Mouse (Mus musculus): Measurements from ENCODE around the gene Ttpal.
"Not testable (repeated sequence)": the region's sequence is repeated elsewhere in the genome, so short reads cannot be mapped to it uniquely, and the experiment has no call there.

Ttpal gene

DNA sequence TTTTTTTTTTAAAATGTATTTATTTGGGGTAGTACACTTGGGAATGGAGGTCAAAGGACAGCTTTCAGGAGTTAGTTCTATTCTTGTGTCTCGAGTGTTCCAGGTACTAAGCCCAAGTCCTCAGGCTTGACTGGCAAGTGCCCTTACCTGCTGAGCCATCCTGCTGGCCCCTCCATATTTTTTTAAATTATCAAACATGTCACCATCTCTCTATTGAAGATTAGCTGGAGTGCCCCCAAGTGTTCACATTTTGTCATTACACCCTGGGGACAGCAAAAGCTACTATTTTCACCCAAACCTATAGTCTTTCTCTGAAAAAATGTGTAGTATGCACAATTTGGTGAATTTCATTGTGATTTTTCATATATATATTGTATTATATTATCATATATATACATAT, 10.0 kb upstream of the Ttpal start:
- no peak for DNase-seq (ENCODE audit: low spot score in 2 of 2)

DNA sequence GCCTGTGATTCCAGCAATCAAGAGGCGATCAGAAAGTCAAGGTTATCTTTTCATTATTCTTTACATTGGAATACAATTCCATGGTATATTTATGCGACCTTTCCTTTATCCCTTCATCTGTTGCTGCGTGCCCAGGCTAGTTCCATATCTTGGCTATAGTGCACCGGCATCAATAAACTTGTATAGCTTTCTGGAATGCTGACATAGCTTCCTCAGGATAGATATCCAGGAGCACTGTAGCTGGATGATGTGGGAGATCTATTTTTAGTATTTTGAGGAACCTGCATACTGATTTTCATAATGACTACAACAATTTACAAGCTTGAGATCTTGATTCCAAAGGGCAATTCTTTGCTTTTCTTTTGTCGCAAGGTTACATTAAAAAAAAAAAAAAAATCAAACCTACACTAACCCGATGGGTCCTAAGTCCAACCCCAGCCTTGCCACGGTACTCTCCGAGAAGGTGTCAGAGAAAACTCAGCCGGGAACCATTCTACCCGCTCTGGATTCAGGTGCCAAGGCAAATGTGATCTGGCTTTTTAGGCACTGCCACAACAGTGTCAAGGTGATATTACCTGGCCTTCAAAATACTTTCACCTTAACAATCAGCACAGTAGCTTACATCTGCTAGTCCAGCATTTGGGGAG, 8.4 kb upstream of the Ttpal start:
- DNase-seq (ENCODE audit: low spot score in 2 of 2), result no peak

DNA sequence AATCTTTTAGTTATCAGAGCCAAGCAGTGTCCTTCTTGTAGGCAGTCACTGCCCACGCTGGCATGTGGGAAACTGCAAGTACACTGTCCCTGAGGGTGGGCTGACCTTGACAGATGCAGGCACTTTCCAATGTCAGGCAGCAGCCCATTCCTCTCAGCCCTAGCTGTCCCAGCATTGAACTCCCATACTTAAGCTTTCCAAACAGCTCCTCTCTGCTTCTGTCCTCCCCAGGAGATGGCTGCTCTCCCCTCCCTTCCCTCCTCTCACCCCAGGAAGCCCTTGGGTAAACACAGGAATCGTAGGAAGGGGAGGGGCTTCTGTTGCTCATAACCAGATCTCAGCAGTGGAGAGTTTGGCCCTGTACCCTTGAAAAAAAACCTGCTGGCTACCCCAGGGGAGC, 7.0 kb upstream of the Ttpal start:
- no peak for DNase-seq (ENCODE audit: low spot score in 2 of 2)

DNA sequence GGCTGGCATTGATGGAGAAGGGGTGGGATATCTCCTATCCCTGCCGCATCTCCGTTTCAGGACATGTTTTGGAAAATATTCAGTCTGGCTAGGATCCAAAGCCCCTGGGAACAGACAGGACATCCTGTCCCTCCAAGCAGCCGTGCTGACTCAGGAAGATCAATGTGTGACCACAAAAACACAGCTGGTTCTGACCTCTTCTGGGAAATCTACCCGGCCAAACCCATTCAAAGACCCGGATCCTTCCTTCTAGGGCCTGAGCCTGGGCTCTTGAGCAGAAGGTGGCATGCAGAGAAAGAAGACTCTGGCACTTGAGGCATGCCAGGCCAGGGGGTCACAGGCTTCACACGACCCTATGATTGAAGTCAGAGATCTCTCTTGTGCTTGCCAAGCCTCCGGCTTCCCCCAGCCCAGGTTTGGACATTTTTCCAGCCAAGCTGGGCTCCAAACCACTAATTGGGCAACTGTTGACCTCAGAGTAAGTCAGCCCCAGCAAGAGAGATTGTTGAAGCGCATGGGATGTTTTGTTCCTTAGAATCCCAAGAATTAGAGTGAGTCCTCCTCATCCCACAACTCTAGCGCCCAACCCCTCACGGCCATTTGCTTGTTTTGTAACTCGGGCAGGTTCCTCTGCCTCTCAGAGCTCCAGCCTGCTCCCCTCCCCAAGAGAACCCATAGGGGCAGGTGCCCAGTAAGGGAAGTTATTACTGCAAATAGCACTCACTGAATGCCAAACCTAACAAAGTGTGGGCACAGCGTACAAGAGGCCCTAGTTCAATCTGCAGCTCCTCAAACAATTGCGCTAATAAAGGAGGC, 5.8 kb upstream of the Ttpal start:
- DNase-seq (ENCODE audit: low spot score in 2 of 2), result peak in 1 of 2 experiments; percentile 31

DNA sequence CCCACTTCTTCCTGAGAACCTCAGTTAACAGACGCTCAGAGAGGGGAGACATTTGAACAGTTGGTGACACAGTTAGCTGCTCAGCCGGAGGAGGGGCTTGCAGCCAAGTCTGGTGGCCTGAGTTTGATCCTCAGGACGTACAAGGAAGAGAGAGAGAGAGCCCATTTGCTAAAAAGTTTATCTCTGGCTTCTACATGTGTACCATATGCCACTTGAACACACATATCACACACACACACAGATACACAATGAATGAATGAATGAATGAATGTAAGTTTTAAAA, 5.3 kb upstream of the Ttpal start:
- DNase-seq (ENCODE audit: low spot score in 2 of 2), result no peak

DNA sequence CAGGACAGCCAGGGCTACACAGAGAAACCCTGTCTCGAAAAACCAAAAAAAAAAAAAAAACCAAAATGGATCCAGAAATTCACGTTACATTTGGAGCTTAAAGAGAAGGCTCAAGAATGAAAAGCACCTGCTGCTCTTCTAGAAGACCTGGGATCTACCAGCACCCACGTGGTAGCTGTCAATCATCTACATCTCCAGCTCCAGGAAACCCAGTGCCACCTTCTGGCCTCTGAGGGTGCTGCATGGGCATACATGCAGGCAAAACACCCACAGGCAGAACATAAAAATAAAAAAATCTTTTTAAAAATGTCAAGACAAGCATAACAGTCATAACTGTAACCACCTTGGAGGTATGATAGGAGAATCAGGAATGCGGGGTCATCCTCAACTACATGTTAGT, 4.5 kb upstream of the Ttpal start:
- no peak for DNase-seq (ENCODE audit: low spot score in 2 of 2)

DNA sequence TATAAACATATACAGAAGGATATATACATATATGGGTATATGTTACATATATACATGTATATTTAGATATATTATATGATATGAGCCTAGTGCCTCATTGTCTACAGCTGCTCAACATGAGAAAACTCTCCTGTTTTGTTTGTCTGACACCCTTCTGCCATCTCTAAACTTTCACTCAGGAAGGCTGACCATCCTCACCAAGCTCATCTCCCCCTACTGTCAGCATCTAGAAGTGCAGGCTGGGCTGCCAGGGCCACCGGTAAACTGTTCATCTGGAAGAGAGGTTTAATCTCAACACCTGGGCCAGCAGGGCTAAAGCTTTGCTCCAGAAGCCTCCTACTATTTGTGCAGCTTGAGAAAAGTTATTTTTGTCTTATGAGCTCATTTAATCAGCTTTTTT, 2.9 kb upstream of the Ttpal start:
- peak in 1 of 2 experiments; percentile 76 for DNase-seq (ENCODE audit: low spot score in 2 of 2)

DNA sequence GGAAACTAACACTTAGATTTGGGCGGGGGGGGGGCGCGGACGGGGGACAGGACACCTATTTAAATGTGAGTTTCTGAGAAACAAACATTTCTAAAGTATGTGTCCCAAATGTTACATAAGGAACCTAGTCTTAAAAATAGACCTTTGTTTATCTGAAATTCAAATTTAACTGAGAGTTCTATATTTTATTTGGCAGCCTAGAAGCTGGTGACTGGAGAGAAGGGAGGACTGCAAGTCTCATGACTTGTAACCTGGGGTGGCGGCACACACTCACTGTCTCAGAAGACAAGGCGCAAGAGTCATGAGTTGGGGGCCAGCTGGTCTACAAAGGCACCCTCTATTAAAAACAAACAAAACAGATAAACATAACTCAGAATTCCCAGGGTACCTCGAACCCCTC, 1.0 kb upstream of the Ttpal start:
- no peak for DNase-seq (ENCODE audit: low spot score in 2 of 2)

DNA sequence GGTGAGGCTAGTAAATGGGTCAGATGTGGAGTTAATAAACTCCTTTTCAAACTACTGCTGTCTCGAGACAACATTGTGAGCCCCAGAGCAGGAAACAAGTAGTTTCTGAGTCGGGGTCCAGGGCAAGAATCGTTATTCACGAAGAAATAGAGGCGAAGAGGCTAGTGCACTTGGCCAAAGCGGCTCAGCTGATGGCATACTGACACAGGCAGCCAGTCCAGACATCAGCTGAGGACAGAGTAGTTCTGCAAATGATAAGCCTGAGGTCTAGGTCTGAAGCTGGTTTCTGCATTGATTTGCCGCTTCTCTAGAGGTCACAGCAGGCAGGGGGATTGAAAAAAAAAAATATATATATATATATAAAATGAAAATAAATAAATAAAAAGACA, 408 bp upstream of the Ttpal start:
- no peak for DNase-seq (ENCODE audit: low spot score in 2 of 2)

DNA sequence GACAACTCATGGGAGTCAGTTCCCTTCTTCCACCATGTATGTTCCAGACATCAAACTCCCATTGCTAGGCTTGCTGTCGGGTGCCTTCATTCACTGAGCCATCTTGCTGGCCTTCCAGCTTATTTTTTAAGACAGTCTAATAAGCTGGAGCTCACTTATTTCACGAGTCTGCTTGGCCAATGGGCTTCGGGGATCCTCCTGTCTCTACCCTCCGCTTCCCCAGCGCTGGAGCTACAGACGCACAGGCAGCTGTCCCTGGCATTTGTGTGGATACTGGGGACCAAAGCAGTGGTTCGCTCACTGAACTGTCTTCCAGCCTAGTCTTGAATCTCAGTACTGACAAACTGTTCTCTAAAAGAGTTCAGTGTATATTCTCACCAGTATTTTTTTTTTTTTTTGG, 4.0 kb downstream of the Ttpal start:
- no peak for DNase-seq (ENCODE audit: low spot score in 2 of 2)

DNA sequence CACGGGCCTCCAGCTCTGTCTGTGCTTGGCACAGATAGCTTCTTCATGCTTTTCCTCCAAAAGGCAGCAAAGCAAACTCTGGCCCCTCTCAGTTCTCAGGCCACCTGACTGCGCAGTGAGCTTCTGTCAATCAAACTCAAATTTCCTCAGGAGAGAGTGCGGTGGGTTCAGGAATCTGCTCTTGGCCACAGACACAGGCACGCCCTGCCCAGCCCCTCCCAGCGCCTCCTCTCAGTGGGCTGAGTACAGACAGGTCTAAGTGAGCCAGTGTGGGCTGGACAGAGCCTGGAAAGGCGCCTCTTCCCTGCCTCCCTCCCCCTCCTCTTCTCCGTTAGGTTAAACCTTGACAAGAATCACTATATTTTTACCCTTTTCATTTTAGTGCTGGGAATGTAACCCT, 5.9 kb downstream of the Ttpal start:
- DNase-seq (ENCODE audit: low spot score in 2 of 2), result no peak

DNA sequence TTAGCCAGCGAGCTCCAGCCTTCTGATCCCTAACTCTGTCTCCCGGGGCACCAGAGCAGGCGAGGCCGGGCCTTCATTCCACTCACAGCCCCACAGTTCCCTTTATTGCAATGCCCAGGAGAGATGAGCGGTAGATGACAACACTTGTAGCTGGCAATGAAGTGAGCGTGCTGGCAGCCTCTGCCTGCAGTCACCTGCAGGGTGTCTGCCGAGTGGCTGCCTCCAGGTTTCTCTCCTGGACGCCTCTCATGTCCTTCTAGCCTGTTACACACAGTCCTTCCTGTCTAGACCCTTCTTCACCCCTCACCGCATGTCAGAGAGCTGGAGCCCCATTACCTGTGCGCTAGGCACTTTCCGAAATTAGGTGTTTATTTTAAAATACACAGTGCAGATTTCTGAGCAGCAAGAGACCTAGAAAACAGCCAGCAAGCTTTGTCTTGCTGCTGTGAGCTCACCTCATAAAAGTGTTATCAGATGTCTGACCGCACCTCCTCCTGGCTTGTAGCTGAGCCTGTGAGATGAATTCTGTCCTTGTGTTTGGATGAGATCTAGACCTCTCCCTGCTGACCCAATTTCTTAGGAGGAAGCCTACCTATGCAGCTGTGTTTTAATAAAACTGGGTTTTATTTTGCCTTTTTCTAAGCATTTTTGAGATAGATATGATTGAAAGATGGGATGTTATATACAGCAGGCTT, 7.3 kb downstream of the Ttpal start:
- no peak for DNase-seq (ENCODE audit: low spot score in 2 of 2)

DNA sequence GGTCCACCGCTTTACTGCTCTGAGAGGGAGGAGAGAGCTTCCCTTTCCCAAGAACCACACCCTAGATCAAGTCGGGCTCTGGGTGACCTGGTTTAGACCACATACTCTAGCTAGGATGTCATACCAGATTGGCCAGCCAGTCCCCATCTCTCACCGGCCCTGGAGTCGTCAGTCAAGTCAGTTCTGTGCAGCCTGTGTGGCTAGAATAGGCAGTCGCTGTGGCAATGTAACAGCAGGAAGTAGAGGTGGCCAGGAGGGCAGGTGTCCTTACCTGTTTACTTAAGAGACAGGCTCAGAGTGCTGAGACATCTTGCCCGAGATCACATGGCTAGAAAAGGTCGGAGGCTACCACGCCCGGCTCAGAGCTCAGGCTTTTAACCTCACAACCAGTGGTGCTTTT, 9.1 kb downstream of the Ttpal start:
- DNase-seq (ENCODE audit: low spot score in 2 of 2), result no peak

DNA sequence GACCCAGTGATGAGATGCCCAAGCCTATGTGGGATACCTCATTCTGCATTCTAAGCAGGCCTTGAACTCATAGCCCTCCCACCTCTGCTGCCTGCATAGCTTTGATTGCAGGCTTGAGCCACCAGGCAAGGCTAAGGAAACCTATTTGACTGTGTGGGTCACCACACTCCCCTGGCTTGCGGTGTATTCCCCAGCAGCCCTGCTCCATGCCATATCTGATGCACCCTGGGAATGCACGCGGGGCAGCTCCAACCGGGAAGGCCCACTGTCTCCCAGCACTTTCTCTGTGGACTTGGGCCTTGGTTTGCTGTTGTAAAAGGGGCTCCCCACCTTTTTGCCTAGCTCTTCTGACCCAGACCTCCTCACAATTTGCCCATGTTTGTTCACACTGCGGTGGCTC, 11.1 kb downstream of the Ttpal start:
- DNase-seq (ENCODE audit: low spot score in 2 of 2), result no peak

DNA sequence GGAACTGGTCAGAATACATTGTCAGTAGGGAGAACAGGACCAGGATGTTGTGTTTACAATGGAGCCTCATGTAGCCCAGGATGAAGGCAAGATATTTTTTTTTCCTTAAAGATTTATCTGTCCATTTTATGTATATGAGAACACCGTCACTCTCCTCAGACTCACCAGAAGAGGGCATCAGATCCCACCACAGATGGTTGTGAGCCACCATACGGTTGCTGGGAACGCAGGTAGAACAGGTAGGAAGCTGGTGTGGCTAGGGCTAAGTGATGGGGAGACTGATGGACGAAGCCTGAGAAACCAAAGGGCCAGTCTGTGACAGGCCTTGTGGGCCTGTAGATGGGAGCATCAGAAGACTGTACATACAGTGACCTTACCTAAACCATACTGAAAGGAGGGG, 11.9 kb downstream of the Ttpal start:
- DNase-seq (ENCODE audit: low spot score in 2 of 2), result no peak

DNA sequence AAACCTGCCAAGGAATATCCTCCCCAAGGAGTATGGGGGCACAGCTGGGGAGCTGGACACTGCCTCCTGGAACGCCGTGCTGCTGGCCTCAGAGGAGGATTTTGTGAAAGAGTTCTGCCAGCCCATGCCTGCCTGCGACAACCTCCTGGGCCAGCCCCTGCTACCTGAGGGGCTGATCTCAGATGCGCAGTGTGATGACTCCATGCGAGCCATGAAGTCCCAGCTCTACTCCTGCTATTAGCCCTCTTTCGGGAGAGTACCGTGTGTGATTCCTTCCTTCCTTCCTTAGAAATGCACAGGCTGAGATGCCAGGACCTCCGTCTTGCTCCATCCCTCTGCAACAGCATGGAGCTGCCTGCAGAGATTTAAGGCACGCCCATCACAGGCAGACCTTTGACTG, 13.3 kb downstream of the Ttpal start:
- DNase-seq (ENCODE audit: low spot score in 2 of 2), result no peak

DNA sequence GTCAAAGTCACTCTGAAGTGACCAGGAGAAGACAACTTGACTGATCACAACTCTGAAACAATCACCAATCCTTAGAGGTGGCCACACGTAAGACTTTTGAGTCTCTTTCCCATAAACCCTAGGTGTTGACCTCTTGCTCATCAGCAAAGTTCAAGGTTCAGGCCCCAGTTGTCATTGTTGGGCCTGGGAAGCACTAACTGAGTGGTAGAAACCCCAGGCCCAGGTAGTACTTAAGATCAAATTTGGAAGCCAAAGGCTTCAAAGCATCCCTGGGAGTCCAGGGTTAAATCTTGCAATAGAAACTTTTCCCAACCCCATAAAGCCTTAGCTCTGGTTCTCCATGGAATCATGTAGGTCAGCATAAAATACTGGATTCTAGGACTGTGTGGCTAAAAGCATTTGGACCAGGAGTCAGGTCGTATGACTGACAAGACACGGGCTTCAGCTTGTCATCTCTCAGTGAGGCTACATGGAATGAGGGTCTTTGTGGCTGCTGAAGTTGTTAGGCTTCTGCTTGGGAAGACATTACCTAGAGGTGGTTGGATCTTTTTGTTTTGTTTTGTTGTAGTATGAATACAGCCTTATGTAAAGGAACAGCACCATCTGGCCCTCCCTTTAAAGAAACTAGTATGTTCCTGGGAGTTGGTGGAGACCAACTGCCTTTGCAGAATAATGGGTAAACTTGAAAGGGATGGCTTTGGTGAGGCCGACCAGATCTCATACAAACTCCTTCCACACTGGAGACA, 14.0 kb downstream of the Ttpal start:
- no peak for DNase-seq (ENCODE audit: low spot score in 2 of 2)

DNA sequence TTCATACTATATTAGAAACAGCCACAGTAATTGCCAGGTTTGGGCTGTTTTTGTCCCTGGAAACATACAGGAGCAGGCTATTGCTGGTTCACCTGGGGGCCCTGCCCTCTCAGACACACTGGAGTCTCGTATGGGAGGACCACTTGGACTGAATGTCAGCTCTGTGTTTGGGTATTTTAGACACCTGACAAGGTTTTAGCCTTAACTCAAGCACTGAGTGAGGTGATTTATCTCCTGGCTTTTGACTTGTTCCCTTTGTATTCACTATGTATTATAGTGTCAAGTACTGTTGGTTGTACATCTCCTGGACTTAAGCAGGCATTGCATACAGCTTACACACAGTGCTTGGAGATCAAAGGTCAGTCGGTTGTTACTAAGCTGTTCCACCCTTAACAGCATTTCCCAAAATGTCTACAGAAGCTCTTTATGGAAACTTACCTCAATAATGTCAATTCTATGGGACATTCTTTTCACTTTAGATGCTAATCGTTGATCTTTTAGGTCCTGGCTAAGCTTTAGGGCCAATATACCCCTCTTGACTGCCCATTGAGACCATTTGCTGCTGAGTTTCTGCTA, 14.6 kb downstream of the Ttpal start:
- no peak for DNase-seq (ENCODE audit: low spot score in 2 of 2)

DNA sequence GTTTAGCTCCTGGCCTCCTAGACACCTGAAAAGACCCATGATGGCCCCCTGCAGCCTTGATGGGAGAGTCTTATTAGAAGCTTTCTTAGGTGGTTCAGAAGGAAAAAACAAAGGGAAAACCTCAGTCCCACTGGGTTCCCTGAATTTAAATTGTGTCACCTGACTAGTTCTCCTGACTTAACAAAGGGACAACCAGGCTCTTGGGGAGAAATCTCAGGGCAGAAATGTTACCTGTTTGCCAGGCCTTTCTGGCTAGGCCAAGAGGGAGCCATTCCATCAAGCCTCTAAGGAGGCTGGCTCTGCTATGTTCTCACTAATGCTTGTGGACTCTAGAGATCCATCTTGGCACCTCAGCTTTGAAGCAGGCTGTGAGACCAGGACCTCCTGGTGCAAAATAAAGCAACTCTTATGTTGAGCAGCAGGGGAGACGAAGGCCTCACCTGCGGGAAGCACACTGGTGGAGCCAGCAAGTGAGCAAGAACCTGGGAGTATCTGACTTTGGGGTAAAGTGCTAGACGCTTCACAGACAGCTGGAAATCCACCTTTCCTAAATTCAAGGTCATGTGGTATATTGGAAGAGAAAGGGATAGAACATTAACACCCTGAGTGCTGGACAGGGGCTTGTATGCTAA, 15.2 kb downstream of the Ttpal start:
- DNase-seq (ENCODE audit: low spot score in 2 of 2), result no peak

DNA sequence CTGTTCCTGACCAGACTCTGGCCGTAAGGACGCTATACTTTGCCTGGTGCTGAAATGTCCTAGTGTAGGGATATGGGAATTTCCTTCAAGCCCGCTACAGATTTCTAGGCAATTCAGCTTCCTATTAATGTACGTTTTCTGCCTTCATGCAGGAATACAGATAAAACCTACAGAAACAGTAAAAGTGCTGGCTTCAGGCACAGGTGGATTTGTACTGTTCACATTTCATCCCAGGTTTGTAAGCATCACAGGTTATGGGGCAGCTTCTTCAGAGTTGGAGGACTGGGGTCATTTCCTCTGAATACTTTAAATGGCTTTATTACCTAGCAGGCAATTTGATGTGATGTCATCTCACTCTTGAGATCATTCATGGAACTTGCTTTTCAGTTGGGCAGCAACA, 15.8 kb downstream of the Ttpal start:
- DNase-seq (ENCODE audit: low spot score in 2 of 2), result no peak

DNA sequence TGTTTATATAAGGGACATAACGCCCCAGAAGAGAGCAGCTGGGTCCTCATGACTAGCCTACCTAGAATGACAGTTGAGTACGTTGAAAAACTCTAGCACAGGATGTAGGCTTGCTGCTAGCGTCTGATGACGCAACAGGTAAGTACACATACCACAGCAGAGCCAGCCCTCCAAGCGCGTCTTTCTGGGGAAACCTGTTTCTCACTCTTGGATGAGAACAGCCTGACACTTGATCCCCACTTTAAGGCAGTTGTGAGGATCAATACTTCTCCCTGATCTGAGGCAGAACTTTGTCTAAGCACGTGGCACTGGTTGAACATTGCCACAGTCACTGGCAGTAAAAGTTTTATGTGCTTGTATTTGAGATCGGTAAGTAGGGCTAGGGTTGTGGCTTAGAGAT, 18.3 kb downstream of the Ttpal start:
- DNase-seq (ENCODE audit: low spot score in 2 of 2), result no peak

DNA sequence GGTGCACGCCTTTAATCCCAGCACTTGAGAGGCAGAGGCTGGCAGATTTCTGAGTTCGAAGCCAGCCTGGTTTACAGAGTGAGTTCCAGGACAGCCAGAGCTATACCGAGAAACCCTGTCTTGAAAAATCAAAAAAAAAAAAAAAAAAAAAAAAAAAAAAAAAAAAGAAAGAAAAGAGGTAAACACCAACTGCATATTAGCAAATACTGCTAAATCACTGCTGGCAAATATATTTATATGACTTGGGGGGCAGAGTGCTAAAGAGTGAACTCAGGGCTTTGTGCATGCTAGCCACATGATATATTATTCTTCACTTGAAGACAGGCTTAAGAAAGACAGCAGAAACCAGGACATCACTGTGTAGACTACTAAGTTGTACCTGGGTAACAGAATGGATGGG, 19.3 kb downstream of the Ttpal start:
- not testable (repeated sequence) for DNase-seq (ENCODE audit: low spot score in 2 of 2)
